Mouse (Mus musculus) C2C12 (cell line): ENCODE results near the gene Aknad1. TPM values are rescaled to one million over a fixed set of nuclear protein-coding genes. Genes with fewer than 3 reads are reported as not detected.

Source experiments
- H3K27me3 ChIP-seq: one replicate; pipeline ENCODE4 v1.6.1; 2011; ENCODE audit not compliant: control insufficient read depth, insufficient read depth, insufficient read length
- H3K36me3 ChIP-seq: one replicate; pipeline ENCODE4 v1.6.1; 2011; ENCODE audit not compliant: control insufficient read depth, insufficient read depth
- H3K4me3 ChIP-seq: one replicate; pipeline ENCODE4 v1.5.1; 2011; ENCODE audit warnings: mild to moderate bottlenecking, control low read depth; ENCODE audit not compliant: poor library complexity, insufficient read depth, severe bottlenecking
- H3K79me2 ChIP-seq: one replicate; pipeline ENCODE4 v1.6.1; 2011; ENCODE audit not compliant: control insufficient read depth, insufficient read depth
- H3K79me3 ChIP-seq: one replicate; pipeline ENCODE4 v1.6.1; 2011; ENCODE audit warnings: low read depth, control low read depth
- H3ac ChIP-seq: one replicate; pipeline ENCODE3; 2011; ENCODE audit warnings: low read depth; ENCODE audit not compliant: control insufficient read depth, insufficient read length
- CEBPB ChIP-seq: IDR thresholded peaks from one replicate; pipeline ENCODE4 v1.6.1; 2011; ENCODE audit warnings: low read depth, mild to moderate bottlenecking, control low read depth, moderate library complexity
- CTCF ChIP-seq: IDR thresholded peaks from one replicate; pipeline ENCODE4 v1.5.1; 2011; ENCODE audit not compliant: control insufficient read depth, insufficient read depth, insufficient read length
- FOSL1 ChIP-seq: IDR thresholded peaks from one replicate; pipeline ENCODE4 v1.8.0; 2011; ENCODE audit warnings: mild to moderate bottlenecking, low read length; ENCODE audit not compliant: poor library complexity, insufficient read depth, severe bottlenecking
- MAX ChIP-seq: IDR thresholded peaks from one replicate; pipeline ENCODE4 v1.6.1; 2011; ENCODE audit warnings: mild to moderate bottlenecking, control low read depth
- MYOD1 ChIP-seq: IDR thresholded peaks from one replicate; pipeline ENCODE4 v1.6.1; 2011; ENCODE audit warnings: low read depth; ENCODE audit not compliant: control insufficient read depth, insufficient read length
- MYOG ChIP-seq: IDR thresholded peaks from one replicate; pipeline ENCODE4 v1.6.1; 2011; ENCODE audit not compliant: control insufficient read depth, insufficient read length; ENCODE audit errors: extremely low read depth
- USF1 ChIP-seq: IDR thresholded peaks from one replicate; pipeline ENCODE4 v1.6.1; 2011; ENCODE audit warnings: low read depth, mild to moderate bottlenecking, control low read depth, moderate library complexity
- polyA plus RNA-seq: library from polyadenylated mRNA; unstranded; fragments of >200 nt; fragmentation: generic; extraction: Trizol; gene quantifications from one replicate; pipeline ENCODE4 v1.2.1, GENCODE M21; 2012; ENCODE audit warnings: missing spikeins

The Aknad1 gene
- polyA plus RNA-seq, 1 experiment: 0.20 TPM

DNA sequence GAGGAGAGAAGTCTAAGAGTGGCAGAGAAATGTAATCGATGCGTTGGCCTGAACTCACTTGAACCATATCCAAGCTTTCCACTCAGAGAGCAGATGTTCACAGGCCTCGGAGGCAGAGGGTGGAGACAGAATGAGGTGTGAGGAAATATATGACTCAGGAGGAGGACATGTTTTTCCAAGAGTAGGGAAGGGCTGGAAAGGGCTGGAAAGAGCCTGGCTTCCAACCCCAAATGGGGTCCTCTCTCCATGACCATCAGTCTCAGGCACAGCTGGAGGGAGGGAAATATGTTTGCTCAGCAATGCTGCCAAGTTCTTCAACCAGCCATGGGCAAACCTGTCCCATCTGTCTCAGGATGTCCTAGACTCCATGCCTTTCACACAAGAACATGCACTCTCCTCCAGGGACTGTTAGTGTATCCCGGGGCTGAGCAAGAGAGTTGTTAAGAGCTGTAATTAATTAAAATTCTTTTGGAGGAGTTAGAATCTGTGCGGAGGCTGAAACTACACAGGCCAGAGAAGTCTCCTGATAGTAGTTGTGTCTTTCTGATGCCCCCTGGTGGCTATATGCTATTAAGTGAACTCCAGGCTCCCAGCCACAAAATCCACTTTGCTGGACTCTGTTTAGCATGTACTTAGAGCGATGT lies 31.4 kb downstream of the Aknad1 start:
- Histone ChIP-seq H3K4me3 (no peak overlapping the region), H3K36me3 (no peaks in the 10 kb centered on the region), H3ac (peak overlapping the region; percentile 34), H3K79me3 (no peaks in the 10 kb centered on the region), H3K27me3 (no peaks in the 10 kb centered on the region), H3K79me2 (no peaks in the 10 kb centered on the region)
- TF ChIP-seq MAX: peak; percentile 69
- peak; percentile 60 for TF ChIP-seq CEBPB
- no peak for TF ChIP-seq MYOG
- TF ChIP-seq CTCF: peak; percentile 22
- no peak for TF ChIP-seq USF1
- TF ChIP-seq FOSL1: no peak
- TF ChIP-seq MYOD1: peak; percentile 51

DNA sequence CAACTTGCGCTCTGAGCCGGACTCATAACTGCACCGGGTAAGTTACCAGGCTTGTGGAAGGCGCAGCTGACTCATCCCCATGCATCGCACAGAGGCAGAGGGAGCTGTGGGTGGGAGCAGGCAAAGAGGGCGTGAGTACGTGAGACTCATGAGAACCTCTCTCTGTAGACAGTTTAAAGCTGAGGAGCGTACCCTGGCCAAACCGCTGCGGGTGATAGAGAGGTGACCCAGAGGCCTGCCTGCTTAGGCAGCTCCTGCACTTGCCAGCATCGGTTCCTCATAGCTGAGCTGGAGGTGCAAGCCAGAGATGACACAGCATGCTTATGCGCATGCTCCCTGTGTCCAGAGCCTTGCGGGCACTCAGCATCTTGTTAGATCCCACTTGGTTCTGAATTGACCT lies 32.8 kb downstream of the Aknad1 start:
- Histone ChIP-seq H3K27me3 (no peaks in the 10 kb centered on the region), H3K36me3 (no peaks in the 10 kb centered on the region), H3K4me3 (no peak overlapping the region), H3K79me2 (no peaks in the 10 kb centered on the region), H3K79me3 (no peaks in the 10 kb centered on the region), H3ac (peak overlapping the region; percentile 3)
- TF ChIP-seq MYOG: no peak
- peak; percentile 59 for TF ChIP-seq MAX
- TF ChIP-seq CEBPB: no peak
- TF ChIP-seq FOSL1: peak; percentile 55
- TF ChIP-seq MYOD1: no peak
- TF ChIP-seq USF1: no peak

DNA sequence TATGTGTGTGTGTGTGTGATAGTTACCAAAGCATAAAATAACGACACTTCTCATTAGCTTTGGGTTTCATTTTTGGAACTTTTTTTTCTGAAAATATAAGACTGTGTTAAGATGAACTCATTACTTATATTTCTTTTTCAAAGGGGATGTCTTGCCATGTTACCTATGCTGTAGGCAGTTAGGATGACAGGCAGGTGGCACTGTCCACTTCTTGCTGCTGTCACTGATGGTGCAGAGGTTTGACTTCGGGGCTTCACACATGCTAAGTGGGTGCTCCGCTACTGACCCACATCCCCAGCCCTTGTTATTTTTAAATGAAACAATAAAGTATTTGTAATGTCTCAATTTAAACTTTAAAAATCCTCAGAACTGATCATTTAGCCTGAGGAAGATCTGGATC lies 33.4 kb downstream of the Aknad1 start:
- Histone ChIP-seq H3ac (no peak overlapping the region), H3K79me3 (no peaks in the 10 kb centered on the region), H3K4me3 (no peak overlapping the region), H3K27me3 (no peaks in the 10 kb centered on the region), H3K79me2 (no peaks in the 10 kb centered on the region), H3K36me3 (no peaks in the 10 kb centered on the region)
- TF ChIP-seq USF1 (no peak), FOSL1 (no peak), CEBPB (no peak)

DNA sequence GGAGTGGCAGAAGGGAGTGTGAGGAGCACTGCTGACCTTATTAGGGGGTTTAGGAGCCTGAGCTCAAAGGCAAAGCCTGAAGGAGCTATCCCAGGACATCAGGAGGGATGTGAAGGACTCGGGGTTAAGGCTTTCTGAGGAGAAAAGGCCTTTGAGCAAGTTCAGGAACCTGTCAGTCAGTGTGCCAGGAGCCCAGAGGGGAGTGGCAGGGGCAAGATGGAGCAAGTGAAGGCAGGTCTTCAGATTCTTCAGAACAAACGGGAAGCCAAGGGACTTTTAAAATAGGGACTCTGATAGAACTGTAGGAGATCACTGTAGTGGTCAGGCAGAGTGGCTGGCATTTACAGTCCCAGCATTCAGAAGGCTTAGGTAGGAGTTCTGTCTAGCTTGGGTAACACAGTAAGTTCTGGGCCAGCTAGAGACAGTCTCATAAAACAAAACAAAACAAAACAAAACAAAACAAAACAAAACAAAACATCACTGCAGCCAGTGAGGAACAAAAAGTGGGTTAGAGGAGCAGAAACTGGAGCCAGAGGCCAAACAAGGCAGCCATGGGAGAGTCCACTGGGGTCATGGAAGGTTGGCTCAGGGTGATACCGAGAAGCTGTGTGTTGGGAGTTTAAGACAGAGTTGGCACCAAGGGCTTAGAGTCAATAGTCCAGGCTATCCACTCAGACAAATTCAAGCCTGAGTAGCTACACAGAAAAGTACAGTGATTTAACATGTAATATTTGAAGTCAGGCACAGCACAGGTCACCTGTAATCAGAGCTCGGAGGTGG lies 39.5 kb downstream of the Aknad1 start:
- no peak overlapping the region for H3ac ChIP-seq
- no peaks in the 10 kb centered on the region for H3K36me3 ChIP-seq
- no peaks in the 10 kb centered on the region for H3K27me3 ChIP-seq
- H3K79me2 ChIP-seq: no peaks in the 10 kb centered on the region
- H3K79me3 ChIP-seq: no peaks in the 10 kb centered on the region
- TF ChIP-seq MYOG (no peak), USF1 (no peak), MAX (no peak), CEBPB (no peak), MYOD1 (no peak), CTCF (no peak), FOSL1 (no peak)
- H3K4me3 ChIP-seq: no peak overlapping the region

DNA sequence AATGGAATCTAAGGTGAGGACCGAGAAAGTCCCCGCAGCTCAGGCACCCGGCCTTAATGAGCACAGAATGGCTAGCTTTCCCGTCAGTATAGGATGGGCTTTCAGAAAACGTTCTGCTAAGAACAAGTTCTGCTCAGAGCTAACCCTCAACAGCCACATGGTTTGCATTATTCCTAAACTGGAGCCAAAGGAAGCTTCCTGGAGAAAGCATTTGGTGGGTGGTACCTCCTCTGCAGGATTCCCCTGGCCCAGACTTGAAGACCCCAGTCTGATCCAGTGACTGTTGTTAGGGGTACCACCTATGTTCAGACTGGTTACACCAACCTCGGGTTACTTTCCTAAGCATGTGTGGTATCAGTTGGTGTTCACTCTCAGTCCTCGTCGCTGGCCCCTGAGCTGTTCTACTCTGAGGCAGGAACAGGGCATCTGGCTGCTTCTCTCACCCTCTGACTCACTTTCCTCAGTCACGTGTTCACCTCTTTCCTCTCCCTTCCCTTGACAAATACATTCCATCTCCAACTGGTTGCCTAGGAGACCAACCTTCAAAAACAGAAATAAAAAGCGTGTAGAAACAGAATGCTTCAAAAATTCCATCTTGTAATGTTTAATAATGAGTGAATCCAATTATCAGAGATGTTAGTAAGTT lies 41.9 kb downstream of the Aknad1 start:
- H3K4me3 ChIP-seq: no peak overlapping the region
- no peaks in the 10 kb centered on the region for H3K79me2 ChIP-seq
- H3K27me3 ChIP-seq: no peaks in the 10 kb centered on the region
- TF ChIP-seq MAX (peak; percentile 66), USF1 (peak; percentile 99), CTCF (no peak), MYOG (no peak), MYOD1 (no peak)
- H3K36me3 ChIP-seq: no peaks in the 10 kb centered on the region
- H3K79me3 ChIP-seq: no peaks in the 10 kb centered on the region
- peak overlapping the region; percentile 30 for H3ac ChIP-seq
